Mouse (Mus musculus) left cerebral cortex, adult 9 months (tissue): ENCODE results near the gene Pcp4.

Experiments
- DNase-seq, 2 experiments: peaks; one replicate each; pipeline ENCODE4 v3.0.0; 2022; ENCODE audit warnings: low spot score in 2 of 2

Pcp4 gene

GRCm38 (mm10) chr16:96563350-96564257, 96.2 kb downstream of the Pcp4 start:
- no peak for DNase-seq

GRCm38 (mm10) chr16:96567428-96567827, 100.0 kb downstream of the Pcp4 start:
- DNase-seq, result no peak
